Mouse (Mus musculus): ENCODE measurements around the gene Zfp36l1.

The Zfp36l1 gene

GRCm38 (mm10) chr12:80130558-80131358, 17.9 kb upstream of the Zfp36l1 start:
- DNase-seq = peak; percentile 81

DNA sequence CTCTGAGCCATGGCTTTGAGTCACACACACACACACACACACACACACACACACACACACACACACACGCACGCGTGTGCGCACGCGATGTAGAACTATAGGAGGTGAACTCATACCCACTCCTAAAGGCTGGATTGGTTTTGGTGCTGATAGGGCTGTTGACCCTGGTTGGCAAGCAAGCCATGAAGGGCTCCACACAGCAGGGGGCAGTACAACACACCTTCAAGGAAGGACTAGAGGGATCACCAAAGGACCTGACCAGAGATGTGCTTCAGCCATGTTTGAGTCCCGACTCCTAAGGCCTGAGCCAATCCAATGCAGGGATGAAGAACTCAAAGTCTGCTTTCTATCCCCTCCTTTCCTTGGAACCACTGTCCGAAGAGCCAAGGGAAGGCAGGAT, 16.7 kb upstream of the Zfp36l1 start:
- peak; percentile 68 for DNase-seq

GRCm38 (mm10) chr12:80127191-80127762, 14.5 kb upstream of the Zfp36l1 start:
- no peak for DNase-seq

DNA sequence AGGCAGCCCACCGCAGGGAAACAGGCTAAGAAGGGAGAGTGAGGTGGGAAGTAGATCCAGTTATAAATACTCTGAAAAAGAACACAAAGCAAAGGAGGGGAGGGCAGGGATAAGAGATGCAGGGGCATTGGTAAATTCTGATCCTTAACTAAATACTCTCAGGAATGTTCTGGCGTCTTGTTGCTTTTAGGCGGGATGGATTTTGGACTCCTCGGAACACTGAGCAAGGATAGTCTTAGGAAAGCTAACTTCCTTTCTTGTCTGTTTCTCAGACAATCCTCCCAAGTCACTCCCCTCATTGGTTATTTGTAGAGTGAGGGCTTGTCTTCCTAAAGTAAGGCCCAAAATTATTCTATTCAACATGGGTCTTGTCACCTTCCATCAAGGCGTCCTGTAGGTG, 12.5 kb upstream of the Zfp36l1 start:
- no peak for DNase-seq

GRCm38 (mm10) chr12:80124756-80125155, 11.9 kb upstream of the Zfp36l1 start:
- no peak for DNase-seq

DNA sequence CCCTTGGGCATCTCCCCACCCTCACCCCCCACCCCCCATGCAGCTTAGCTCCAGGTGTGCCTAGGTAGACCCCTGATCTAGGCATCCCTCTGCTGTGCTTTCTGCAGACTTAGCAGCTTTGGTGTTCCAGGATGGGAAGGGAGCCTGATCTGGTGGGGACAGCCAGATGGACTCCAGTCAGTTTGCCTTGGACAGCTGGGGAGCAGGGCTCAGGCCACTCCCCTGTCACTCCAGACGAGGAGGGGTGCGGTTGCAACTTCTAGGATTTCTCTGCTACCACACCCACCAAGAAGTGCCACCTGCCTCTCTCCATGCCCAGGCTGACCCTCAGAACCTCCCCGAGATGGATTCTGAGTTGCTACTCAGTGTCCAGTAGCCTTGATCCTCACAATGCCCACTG, 11.4 kb upstream of the Zfp36l1 start:
- DNase-seq = peak; percentile 46

DNA sequence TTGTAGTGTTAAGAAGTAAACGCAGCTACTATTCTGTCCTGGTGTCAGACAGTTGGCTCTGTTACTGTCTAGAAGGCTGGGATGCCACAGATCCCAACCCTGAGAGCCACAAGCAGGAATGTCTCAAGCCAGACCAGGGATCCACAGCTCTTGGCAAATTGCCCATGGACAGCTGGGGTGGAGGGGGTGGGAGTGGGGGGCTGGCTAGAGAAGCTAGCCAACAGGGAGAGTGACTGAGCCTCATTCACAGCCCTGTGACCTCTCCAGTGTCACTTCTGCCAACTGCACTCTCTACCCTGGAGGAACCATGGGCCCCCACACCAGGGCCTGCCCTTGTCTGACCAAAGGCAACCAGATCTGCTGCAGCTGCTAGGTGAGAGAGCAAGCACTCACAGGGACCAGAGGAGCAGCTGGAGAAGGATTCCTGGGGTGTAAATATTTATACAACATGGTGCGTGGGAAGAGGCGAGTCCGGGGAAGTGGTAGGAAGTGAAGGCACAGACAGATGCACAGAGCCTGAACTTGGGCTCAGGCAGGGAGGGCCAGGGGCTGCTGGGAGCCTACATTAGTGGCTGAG, 10.5 kb upstream of the Zfp36l1 start:
- peak; percentile 86 for DNase-seq

GRCm38 (mm10) chr12:80121438-80121837, 8.6 kb upstream of the Zfp36l1 start:
- DNase-seq = no peak

- DNase-seq = peak; percentile 47
Observed at GRCm38 (mm10) chr12:80118588-80118987, 5.8 kb upstream of the Zfp36l1 start.

DNA sequence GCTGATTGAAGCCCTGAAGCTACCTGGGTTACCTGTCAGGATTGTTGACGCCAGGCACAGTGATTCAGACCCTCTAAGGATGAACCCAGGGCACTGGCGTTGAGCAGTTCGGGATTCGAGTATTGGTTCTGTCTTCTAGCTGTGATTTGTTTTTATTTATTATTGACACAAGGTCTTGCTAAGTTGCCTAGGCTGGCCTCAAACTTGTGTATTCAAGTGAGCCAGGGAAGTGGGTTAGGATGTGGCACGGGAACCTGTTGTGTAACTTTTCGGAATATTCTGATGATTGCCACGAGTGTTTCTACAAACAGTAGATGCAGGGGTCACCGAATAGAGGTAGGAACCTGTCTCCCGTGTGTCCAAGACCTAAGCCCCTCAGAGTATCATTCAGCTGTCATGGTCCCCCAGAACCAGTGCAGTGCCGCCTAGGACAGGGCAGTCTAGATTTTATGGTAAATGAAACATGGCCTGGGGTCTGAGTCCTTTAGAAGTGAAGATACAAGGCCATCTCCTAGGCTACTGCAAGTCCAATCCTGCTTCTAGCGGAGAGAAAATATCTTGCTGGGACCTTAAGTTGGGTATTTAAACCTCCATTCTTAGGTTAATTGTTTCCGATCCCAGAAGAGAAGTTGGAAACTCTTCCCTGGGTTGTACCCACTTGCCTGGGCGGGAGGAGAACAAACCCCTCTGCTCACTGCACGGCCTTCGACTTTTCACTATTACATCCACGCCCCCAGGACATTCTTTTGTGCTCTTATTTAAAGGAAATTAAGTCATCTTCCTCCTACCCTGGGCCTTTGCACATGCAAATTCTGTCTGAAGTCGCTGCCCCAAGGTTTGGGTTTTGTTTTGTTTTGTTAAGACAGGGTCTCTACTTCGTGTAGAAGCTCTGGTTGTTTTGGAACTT, 3.6 kb upstream of the Zfp36l1 start:
- peak; percentile 19 for DNase-seq

- DNase-seq = no peak
Observed at GRCm38 (mm10) chr12:80115863-80116194, 3.0 kb upstream of the Zfp36l1 start.

- DNase-seq = peak; percentile 85
Observed at GRCm38 (mm10) chr12:80115142-80115862, 2.5 kb upstream of the Zfp36l1 start.

DNA sequence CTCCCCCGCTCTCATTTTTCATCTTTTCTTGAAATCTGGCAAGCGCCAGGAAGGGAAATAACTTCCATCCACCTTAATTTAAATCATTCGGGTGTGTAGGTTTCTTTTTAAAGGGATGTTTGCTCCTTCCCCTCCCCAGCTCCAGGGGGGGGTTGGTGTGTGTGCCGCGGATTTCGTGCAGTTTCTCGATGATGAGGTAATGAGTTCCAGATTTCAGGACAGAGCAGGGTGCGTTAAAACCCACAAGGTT, 2.0 kb upstream of the Zfp36l1 start:
- DNase-seq = no peak

DNA sequence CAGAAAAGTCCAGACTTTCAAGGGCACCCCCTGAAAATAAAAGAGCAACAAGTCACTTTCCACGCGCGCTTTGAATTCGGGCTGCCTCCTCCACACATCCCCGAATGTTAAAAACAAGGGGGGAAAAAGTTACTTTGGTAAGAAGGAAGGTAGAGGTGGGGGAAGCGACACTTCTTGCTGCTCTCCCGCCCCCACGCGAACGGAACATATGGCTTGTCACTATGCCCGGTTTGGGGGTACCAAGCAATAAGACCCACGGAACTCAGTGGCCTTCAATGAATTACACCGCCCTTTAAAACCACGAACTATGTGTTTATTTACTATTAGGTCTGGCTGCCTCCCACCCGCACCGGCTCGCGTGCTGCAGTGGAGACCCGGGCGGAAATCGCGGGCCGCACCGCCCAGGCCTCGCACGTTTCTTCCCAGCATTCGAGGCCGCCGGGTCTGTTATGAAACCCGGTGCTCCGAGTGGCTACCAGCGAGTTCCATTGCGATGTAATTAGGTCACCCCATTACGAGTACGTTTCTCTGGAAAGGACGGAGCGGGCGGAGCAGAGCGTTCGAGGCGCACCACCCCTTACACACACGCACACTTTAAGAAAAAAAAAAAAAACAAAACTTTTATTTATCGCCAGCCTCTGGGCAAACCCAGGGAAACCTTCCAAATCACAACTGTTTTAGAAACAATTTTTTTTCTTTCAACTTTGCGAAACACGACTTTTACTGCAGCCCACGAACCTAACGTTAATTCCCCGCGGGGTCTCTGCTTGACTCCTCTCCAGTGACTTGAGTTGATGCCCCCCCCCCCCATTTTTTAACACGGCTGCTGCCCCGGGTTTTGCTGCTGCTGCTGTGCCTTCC, 1.4 kb upstream of the Zfp36l1 start:
- peak; percentile 91 for DNase-seq

- peak; percentile 69 for DNase-seq
Observed at GRCm38 (mm10) chr12:80113586-80114021, 791 bp upstream of the Zfp36l1 start.

GRCm38 (mm10) chr12:80112071-80112660, 647 bp downstream of the Zfp36l1 start:
- DNase-seq = no peak

- peak; percentile 53 for DNase-seq
Observed at GRCm38 (mm10) chr12:80111131-80112070, 1.4 kb downstream of the Zfp36l1 start.

- DNase-seq = no peak
Observed at GRCm38 (mm10) chr12:80110546-80110870, 2.3 kb downstream of the Zfp36l1 start.

DNA sequence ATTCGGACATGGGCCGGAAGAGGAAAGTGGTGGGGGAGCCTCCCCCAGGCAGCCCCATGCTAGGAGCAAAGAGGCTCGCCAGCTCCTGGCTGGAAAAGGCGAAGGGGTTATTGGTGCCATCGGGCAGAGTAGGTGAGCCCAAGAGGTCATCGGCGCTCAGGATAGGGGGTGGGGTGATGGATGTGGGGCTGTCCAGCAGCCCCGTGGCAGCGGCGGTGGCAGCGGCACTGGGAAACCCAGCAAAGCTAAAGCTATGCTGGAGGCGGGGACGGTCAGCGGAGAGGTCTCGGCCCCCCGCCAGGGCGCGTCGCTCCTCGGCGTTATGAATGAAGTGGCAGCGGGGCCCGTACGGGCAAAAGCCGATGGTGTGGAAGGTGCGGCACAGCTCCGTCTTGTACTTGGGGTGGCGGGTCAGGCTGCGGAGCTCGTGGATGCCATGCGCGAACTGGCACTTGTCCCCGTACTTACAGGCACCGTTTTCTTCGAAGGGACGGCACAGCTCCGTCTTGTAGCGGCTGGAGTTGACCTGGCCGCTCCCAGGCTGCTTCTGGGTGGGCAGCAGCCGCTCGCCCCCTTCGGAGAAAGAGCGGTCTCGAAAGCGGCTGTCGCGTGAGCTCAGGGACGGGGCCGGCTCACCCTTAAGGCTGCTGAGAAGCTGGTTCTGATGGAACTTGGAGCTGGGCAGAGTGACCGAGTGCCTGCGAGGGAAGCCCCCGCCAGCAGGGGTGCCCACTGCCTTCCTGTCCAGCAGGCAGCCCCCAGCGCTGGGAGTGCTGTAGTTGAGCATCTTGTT, 2.9 kb downstream of the Zfp36l1 start:
- DNase-seq = peak; percentile 57

All from lung, postnatal 10 days (tissue).